Mouse (Mus musculus) CD4-positive helper T cell, adult 2 months (primary cell): ENCODE results near the gene Tnfrsf8.
"Not testable (repeated sequence)": the region's sequence is repeated elsewhere in the genome, so short reads cannot be mapped to it uniquely, and the experiment has no call there.

Source experiments
- DNase-seq: peaks from one replicate; pipeline ENCODE4 v3.0.0-alpha.2; 2012; ENCODE audit warnings: low read depth, missing footprints, low spot score

Gene Tnfrsf8

GRCm38 (mm10) chr4:145314836-145315467, at the start of gene Tnfrsf8:
Gene Tnfrsf8 (minus strand): TSS chr4:145315164.
- DNase-seq: peak; percentile 81

GRCm38 (mm10) chr4:145361635-145362034, 46.7 kb upstream of the Tnfrsf8 start:
- DNase-seq: not testable (repeated sequence)

- DNase-seq: peak; percentile 83
Observed at GRCm38 (mm10) chr4:145361065-145361464, 46.1 kb upstream of the Tnfrsf8 start.

GRCm38 (mm10) chr4:145360567-145360966, 45.6 kb upstream of the Tnfrsf8 start:
- DNase-seq: no peak

GRCm38 (mm10) chr4:145356234-145356633, 41.3 kb upstream of the Tnfrsf8 start:
- no peak for DNase-seq

GRCm38 (mm10) chr4:145353855-145354254, 38.9 kb upstream of the Tnfrsf8 start:
- peak; percentile 72 for DNase-seq

GRCm38 (mm10) chr4:145344948-145345347, 30.0 kb upstream of the Tnfrsf8 start:
- DNase-seq: no peak

- DNase-seq: peak; percentile 49
Observed at GRCm38 (mm10) chr4:145341879-145342809, 27.2 kb upstream of the Tnfrsf8 start.

GRCm38 (mm10) chr4:145337906-145338858, 23.2 kb upstream of the Tnfrsf8 start:
- DNase-seq: no peak

- DNase-seq: no peak
Observed at GRCm38 (mm10) chr4:145336587-145336986, 21.6 kb upstream of the Tnfrsf8 start.

GRCm38 (mm10) chr4:145336019-145336418, 21.1 kb upstream of the Tnfrsf8 start:
- DNase-seq: no peak

- DNase-seq: no peak
Observed at GRCm38 (mm10) chr4:145323631-145324030, 8.7 kb upstream of the Tnfrsf8 start.

- DNase-seq: no peak
Observed at GRCm38 (mm10) chr4:145322995-145323627, 8.1 kb upstream of the Tnfrsf8 start.

GRCm38 (mm10) chr4:145322211-145322610, 7.2 kb upstream of the Tnfrsf8 start:
- DNase-seq: no peak

GRCm38 (mm10) chr4:145320624-145321023, 5.7 kb upstream of the Tnfrsf8 start:
- DNase-seq: no peak

- DNase-seq: peak; percentile 63
Observed at GRCm38 (mm10) chr4:145319274-145320226, 4.6 kb upstream of the Tnfrsf8 start.

GRCm38 (mm10) chr4:145316708-145317107, 1.7 kb upstream of the Tnfrsf8 start:
- DNase-seq: no peak

- DNase-seq: no peak
Observed at GRCm38 (mm10) chr4:145313966-145314365, 998 bp downstream of the Tnfrsf8 start.

- no peak for DNase-seq
Observed at GRCm38 (mm10) chr4:145313256-145313655, 1.7 kb downstream of the Tnfrsf8 start.

- peak; percentile 71 for DNase-seq
Observed at GRCm38 (mm10) chr4:145312530-145312929, 2.4 kb downstream of the Tnfrsf8 start.
